Mouse (Mus musculus) midbrain, embryonic 16.5 days (tissue): Measurements from ENCODE around the gene Dse. TPM values are rescaled to one million over a fixed set of nuclear protein-coding genes. Genes with fewer than 3 reads are reported as not detected.

Source experiments
- ATAC-seq: fragments of 200-750 bp; cut with Nextera tagmentation; 2 replicates; pipeline ENCODE4 v1.8.0; 2017; ENCODE audit warnings: moderate TSS enrichment
- H3K27ac ChIP-seq: fragments of 300-500 bp; sonication (generic); 2 replicates; pipeline ENCODE4 v1.5.1; 2014; ENCODE audit warnings: mild to moderate bottlenecking, low read length, mixed read lengths
- H3K27me3 ChIP-seq: fragments of 300-500 bp; sonication (generic); 2 replicates; pipeline ENCODE4 v1.6.1; 2014; ENCODE audit warnings: low read depth, low read length, mixed read lengths; ENCODE audit not compliant: control insufficient read depth, insufficient read depth
- H3K36me3 ChIP-seq: fragments of 300-500 bp; sonication (generic); 2 replicates; pipeline ENCODE4 v1.6.1; 2014; ENCODE audit warnings: mild to moderate bottlenecking, low read length, moderate library complexity, mixed read lengths; ENCODE audit not compliant: control insufficient read depth, insufficient read depth
- H3K4me1 ChIP-seq: fragments of 300-500 bp; sonication (generic); 2 replicates; pipeline ENCODE4 v1.6.1; 2014; ENCODE audit warnings: mild to moderate bottlenecking, low read length, mixed read lengths; ENCODE audit not compliant: control insufficient read depth, insufficient read depth
- H3K4me2 ChIP-seq: fragments of 300-500 bp; sonication (generic); 2 replicates; pipeline ENCODE4 v1.6.1; 2014; ENCODE audit warnings: mild to moderate bottlenecking, low read length, mixed read lengths
- H3K4me3 ChIP-seq: fragments of 300-500 bp; sonication (generic); 2 replicates; pipeline ENCODE4 v1.5.1; 2014; ENCODE audit warnings: low read depth, mild to moderate bottlenecking, low read length, moderate library complexity, mixed read lengths
- H3K9ac ChIP-seq: fragments of 300-500 bp; sonication (generic); 2 replicates; pipeline ENCODE4 v1.6.1; 2014; ENCODE audit warnings: low read depth, low read length, mixed read lengths
- H3K9me3 ChIP-seq: fragments of 300-500 bp; sonication (generic); replicated peaks from 2 replicates; pipeline ENCODE4 v1.6.1; 2014; ENCODE audit warnings: mild to moderate bottlenecking, low read length, mixed read lengths; ENCODE audit not compliant: control insufficient read depth, poor library complexity, severe bottlenecking
- WGBS: fragments of 180-500 bp; shearing (Covaris S2); extraction: QIAGEN DNeasy Blood & Tissue Kit; methylation state at CpG from one replicate; pipeline ENCODE4 v1.1.7; 2014; 5-methylcytosine and 5-hydroxymethylcytosine counted together
- polyA plus RNA-seq: library from polyadenylated mRNA; unstranded; fragments of >200 nt; fragmentation: Nextera tagmentation; extraction: Ambion mirVana; gene quantifications from 2 replicates; pipeline ENCODE4 v1.2.1, GENCODE M21; 2015

Gene Dse
- polyA plus RNA-seq, 1 experiment from 2014 or later: 6.1 TPM

DNA sequence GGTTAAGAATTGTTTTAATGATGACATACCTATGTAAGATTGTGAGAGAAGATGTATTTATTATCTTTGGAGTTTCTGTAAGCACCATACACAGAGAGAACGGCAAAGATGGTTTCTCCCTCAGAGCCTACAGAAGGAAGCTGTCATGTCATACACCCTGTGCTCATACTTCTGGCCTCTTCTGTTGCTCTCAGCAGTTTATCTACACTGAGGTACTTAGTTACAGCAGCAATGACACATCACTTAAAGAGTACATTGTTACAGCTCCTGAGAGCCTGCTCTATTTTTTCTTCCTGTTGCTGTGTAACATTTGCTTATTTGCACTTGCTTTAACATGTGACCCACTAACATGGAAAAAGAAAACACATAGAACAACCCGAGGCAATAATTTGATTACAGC is 40.5 kb downstream of the Dse start:
- no peak overlapping the region for H3K4me2 ChIP-seq
- no peak for ATAC-seq
- no peak overlapping the region for H3K9ac ChIP-seq
- H3K9me3 ChIP-seq: no peaks in the 10 kb centered on the region
- H3K4me3 ChIP-seq: no peak overlapping the region
- H3K36me3 ChIP-seq: no peaks in the 10 kb centered on the region
- no peaks in the 10 kb centered on the region for H3K27me3 ChIP-seq
- no peaks in the 10 kb centered on the region for H3K4me1 ChIP-seq
- WGBS: 90% methylated on average over 2 of the region's 2 CpGs
- H3K27ac ChIP-seq: no peak overlapping the region

DNA sequence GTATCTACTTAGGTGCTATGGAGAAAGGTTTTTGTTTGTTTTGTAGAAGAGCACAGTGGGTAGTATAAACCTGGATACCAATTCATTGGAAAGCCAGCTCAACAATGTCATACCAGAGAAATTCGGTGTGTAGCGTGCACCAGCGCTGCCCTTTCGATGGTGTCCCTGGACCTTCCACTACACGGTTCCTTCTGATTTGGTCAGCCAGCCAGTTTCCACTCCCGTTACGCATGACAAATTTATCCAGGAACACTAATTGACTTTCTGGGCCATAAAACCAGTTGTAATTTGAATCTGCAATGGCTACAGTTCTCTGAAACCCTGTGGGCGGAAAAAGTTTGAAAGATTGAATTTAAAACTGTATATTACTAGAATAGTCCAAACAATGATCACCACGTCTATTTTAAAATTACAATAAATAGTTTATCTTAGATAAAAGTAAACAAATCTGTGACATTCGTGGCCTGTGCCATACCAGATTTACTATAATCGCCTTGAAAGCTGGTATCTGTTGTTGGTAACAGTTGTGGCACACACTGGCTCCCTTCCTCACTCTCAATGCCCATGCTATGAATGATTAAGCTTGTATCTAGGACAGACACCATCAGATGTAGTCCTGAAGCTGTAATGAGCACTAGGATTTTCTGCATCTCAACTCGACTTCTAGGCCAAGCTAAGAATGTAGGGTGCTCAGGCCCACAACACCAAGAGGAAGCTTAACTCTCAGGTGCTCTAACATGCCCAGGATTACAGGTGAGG is 51.5 kb downstream of the Dse start:
- H3K9me3 ChIP-seq: no peaks in the 10 kb centered on the region
- no peaks in the 10 kb centered on the region for H3K4me1 ChIP-seq
- H3K36me3 ChIP-seq: no peaks in the 10 kb centered on the region
- no peak for ATAC-seq
- H3K27ac ChIP-seq: no peak overlapping the region
- H3K4me2 ChIP-seq: no peak overlapping the region
- H3K4me3 ChIP-seq: no peak overlapping the region
- no peaks in the 10 kb centered on the region for H3K27me3 ChIP-seq
- no peak overlapping the region for H3K9ac ChIP-seq
- 81% methylated on average over 12 of the region's 12 CpGs for WGBS

DNA sequence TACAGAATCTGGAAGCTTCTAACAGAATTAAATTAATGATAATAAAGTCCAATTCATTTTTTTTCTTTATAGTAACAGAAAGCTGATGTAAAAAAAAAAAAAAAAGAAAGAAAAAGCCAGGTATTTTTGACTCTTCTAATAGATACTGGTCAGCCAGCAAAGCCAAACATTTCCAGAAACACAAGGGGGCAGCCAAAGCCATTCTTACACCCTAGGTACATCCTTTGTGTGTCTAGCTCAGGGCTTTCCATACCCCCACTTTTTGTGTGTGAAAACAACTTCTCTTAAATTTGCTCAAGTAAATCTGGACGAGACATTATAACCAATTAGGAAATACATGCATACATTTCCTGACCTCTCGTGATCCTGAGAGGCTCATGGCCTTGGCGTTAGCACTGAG is 55.7 kb downstream of the Dse start:
- WGBS: 93% methylated on average over 3 of the region's 3 CpGs
- Histone ChIP-seq H3K27me3 (no peaks in the 10 kb centered on the region), H3K9ac (no peak overlapping the region), H3K9me3 (no peaks in the 10 kb centered on the region), H3K4me3 (no peak overlapping the region), H3K4me2 (no peak overlapping the region), H3K27ac (no peak overlapping the region), H3K36me3 (no peaks in the 10 kb centered on the region), H3K4me1 (no peaks in the 10 kb centered on the region)
- ATAC-seq: no peak; the same call in 1 of the 2 replicates

GRCm38 (mm10) chr10:34150454-34150853 is 57.1 kb downstream of the Dse start:
- ATAC-seq: no peak
- no peak overlapping the region for H3K27ac ChIP-seq
- H3K4me2 ChIP-seq: no peak overlapping the region
- no peak overlapping the region for H3K9ac ChIP-seq
- H3K9me3 ChIP-seq: no peaks in the 10 kb centered on the region
- 56% methylated on average over 6 of the region's 6 CpGs for WGBS
- H3K36me3 ChIP-seq: no peaks in the 10 kb centered on the region
- no peaks in the 10 kb centered on the region for H3K4me1 ChIP-seq
- no peaks in the 10 kb centered on the region for H3K27me3 ChIP-seq
- no peak overlapping the region for H3K4me3 ChIP-seq

- Histone ChIP-seq H3K9me3 (no peaks in the 10 kb centered on the region), H3K36me3 (no peaks in the 10 kb centered on the region), H3K9ac (no peak overlapping the region), H3K27ac (no peak overlapping the region), H3K4me2 (no peak overlapping the region), H3K4me1 (no peaks in the 10 kb centered on the region), H3K27me3 (no peaks in the 10 kb centered on the region), H3K4me3 (no peak overlapping the region)
- WGBS: 77% methylated on average over 3 of the region's 3 CpGs
- no peak for ATAC-seq
Measured at GRCm38 (mm10) chr10:34149772-34150171, 57.7 kb downstream of the Dse start.

DNA sequence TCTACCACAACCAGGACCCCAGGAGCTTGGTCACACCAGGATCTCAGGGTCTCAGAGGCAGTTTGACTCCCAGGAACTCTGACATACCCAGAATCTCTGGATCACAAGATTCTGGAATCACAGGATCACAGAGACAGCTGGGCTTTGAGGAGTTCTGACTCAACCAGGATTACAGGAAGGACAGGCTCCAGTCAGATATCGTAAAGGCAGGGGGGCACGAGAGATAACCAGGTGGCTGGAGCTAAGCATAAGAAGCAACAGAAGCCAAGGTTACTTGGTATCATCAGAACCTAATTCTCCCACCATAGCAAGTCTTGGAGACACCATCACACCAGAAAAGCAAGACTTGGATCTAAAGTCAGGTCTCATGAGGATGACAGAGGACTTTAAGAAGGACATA is 65.8 kb downstream of the Dse start:
- no peak for ATAC-seq

DNA sequence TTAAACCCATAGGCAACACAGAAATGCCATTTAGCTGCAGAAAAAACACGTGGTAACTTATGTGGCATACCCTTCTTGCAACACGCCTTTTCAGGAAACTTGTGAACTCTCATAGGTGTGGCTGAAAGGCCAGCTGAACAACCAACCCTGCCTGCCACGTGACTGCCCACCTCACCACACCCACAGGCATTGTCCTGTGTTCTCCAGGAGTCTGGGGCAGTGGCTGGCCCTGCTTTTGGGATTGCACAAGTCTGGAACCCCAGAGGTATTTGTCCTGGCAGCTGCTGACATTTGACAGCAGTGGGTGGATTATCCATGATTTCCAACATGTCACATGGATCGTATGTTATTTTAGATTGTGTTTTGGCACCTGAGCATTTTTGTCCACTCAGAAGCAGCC is 67.7 kb downstream of the Dse start:
- Histone ChIP-seq H3K36me3 (no peaks in the 10 kb centered on the region), H3K27me3 (no peaks in the 10 kb centered on the region), H3K4me3 (no peak overlapping the region), H3K4me2 (no peak overlapping the region), H3K9ac (no peak overlapping the region), H3K27ac (no peak overlapping the region), H3K4me1 (no peaks in the 10 kb centered on the region), H3K9me3 (peaks cover 3% of the 10 kb centered on the region; the same call in 1 of the 2 replicates)
- 73% methylated on average over 4 of the region's 4 CpGs for WGBS
- no peak for ATAC-seq

More for the DNA sequence above, 65.8 kb downstream of the Dse start:
- no peak overlapping the region for H3K9ac ChIP-seq
- H3K4me1 ChIP-seq: no peaks in the 10 kb centered on the region
- no peak overlapping the region for H3K4me2 ChIP-seq
- no peaks in the 10 kb centered on the region for H3K27me3 ChIP-seq
- WGBS: 96% methylated on average over 2 of the region's 2 CpGs
- H3K27ac ChIP-seq: no peak overlapping the region
- no peak overlapping the region for H3K4me3 ChIP-seq
- peaks cover 3% of the 10 kb centered on the region; the same call in 1 of the 2 replicates for H3K9me3 ChIP-seq
- no peaks in the 10 kb centered on the region for H3K36me3 ChIP-seq

GRCm38 (mm10) chr10:34138027-34138426 is 69.5 kb downstream of the Dse start:
- Histone ChIP-seq H3K4me1 (no peaks in the 10 kb centered on the region), H3K36me3 (no peaks in the 10 kb centered on the region)

GRCm38 (mm10) chr10:34136432-34136831 is 71.1 kb downstream of the Dse start:
- Histone ChIP-seq H3K4me1 (no peaks in the 10 kb centered on the region), H3K36me3 (no peaks in the 10 kb centered on the region), H3K27ac (no peak overlapping the region), H3K9ac (no peak overlapping the region), H3K4me3 (no peak overlapping the region), H3K27me3 (no peaks in the 10 kb centered on the region), H3K9me3 (no peaks in the 10 kb centered on the region; the same call in 1 of the 2 replicates), H3K4me2 (no peak overlapping the region)
- no peak for ATAC-seq
- 21% methylated on average over 6 of the region's 6 CpGs for WGBS

More at GRCm38 (mm10) chr10:34138027-34138426, 69.5 kb downstream of the Dse start:
- Histone ChIP-seq H3K27me3 (no peaks in the 10 kb centered on the region), H3K27ac (no peak overlapping the region), H3K9me3 (no peaks in the 10 kb centered on the region; the same call in 1 of the 2 replicates), H3K4me2 (no peak overlapping the region), H3K4me3 (no peak overlapping the region), H3K9ac (no peak overlapping the region)
- WGBS: 66% methylated on average over 6 of the region's 6 CpGs
- no peak for ATAC-seq
